Mouse (Mus musculus): ENCODE results near the gene Fosb. TPM values are rescaled to one million over a fixed set of nuclear protein-coding genes. Genes with fewer than 3 reads are reported as not detected.

Gene Fosb
- polyA plus RNA-seq, 1 experiment from 2014 or later, result not detected

- H3K9ac ChIP-seq (ENCODE audit: low read length), result no peak overlapping the region
- H3K9me3 ChIP-seq (ENCODE audit: control insufficient read depth, low read length), result 0 out of 2 replicates have a peak, but pooled peaks cover 3% of the 10 kb centered on the region
- H3K27ac ChIP-seq (replicated peaks; ENCODE audit: low read depth, low read length), result no peak overlapping the region
- H3K4me1 ChIP-seq (ENCODE audit: control insufficient read depth, insufficient read depth, low read length), result 0 out of 2 replicates have a peak, but pooled peaks cover 6% of the 10 kb centered on the region
- peaks cover 36% of the 10 kb centered on the region for H3K27me3 ChIP-seq (ENCODE audit: control insufficient read depth, insufficient read depth, low read length)
- DNase-seq (ENCODE audit: low spot score), result no peak
- WGBS, result 49% methylated on average over 4 of the region's 4 CpGs
- ATAC-seq (ENCODE audit: insufficient number of reproducible peaks, low FRiP score, low TSS enrichment, low read depth), result no peak
- no peak overlapping the region for H3K4me2 ChIP-seq (ENCODE audit: low read depth, severe bottlenecking)
- H3K4me3 ChIP-seq (ENCODE audit: low read depth, low read length), result no peak overlapping the region
- no peaks in the 10 kb centered on the region for H3K36me3 ChIP-seq (ENCODE audit: control insufficient read depth, insufficient read depth, low read length)
Observed at GRCm38 (mm10) chr7:19276253-19276652, 33.6 kb downstream of the Fosb start.

GRCm38 (mm10) chr7:19272173-19272764 lies 37.6 kb downstream of the Fosb start:
- Histone ChIP-seq H3K4me2 (ENCODE audit: low read depth, severe bottlenecking) (peak overlapping the region; percentile 99), H3K9me3 (ENCODE audit: control insufficient read depth, low read length) (no peaks in the 10 kb centered on the region), H3K27ac (replicated peaks; ENCODE audit: low read depth, low read length) (peak overlapping the region; percentile 63), H3K9ac (ENCODE audit: low read length) (peak overlapping the region; percentile 70), H3K4me3 (ENCODE audit: low read depth, low read length) (peak overlapping the region; percentile 89), H3K36me3 (ENCODE audit: control insufficient read depth, insufficient read depth, low read length) (no peaks in the 10 kb centered on the region), H3K4me1 (ENCODE audit: control insufficient read depth, insufficient read depth, low read length) (peaks cover 17% of the 10 kb centered on the region), H3K27me3 (ENCODE audit: control insufficient read depth, insufficient read depth, low read length) (no peaks in the 10 kb centered on the region)
- WGBS, result under 1% methylated on average over 36 of the region's 36 CpGs
- ATAC-seq (ENCODE audit: insufficient number of reproducible peaks, low FRiP score, low TSS enrichment, low read depth) (peak; percentile 74), DNase-seq (ENCODE audit: low spot score) (peak; percentile 88)

- WGBS, result under 1% methylated on average over 62 of the region's 62 CpGs
- peaks cover 19% of the 10 kb centered on the region for H3K4me1 ChIP-seq (ENCODE audit: control insufficient read depth, insufficient read depth, low read length)
- DNase-seq (ENCODE audit: low spot score), result peak; percentile 89
Observed at GRCm38 (mm10) chr7:19271238-19272172, 38.3 kb downstream of the Fosb start, which contains the start of gene Vasp. Gene Vasp (minus strand): TSS chr7:19271817.

GRCm38 (mm10) chr7:19270509-19271237 lies 39.2 kb downstream of the Fosb start:
- ATAC-seq (ENCODE audit: insufficient number of reproducible peaks, low FRiP score, low TSS enrichment, low read depth), result no peak
- peak overlapping the region; percentile 99 for H3K4me2 ChIP-seq (ENCODE audit: low read depth, severe bottlenecking)
- peak; percentile 52 for DNase-seq (ENCODE audit: low spot score)
- peaks cover 2% of the 10 kb centered on the region; the same call in 1 of the 2 replicates for H3K36me3 ChIP-seq (ENCODE audit: control insufficient read depth, insufficient read depth, low read length)
- peak overlapping the region; percentile 70 for H3K27ac ChIP-seq (replicated peaks; ENCODE audit: low read depth, low read length)
- H3K4me3 ChIP-seq (ENCODE audit: low read depth, low read length), result peak overlapping the region; percentile 89
- no peaks in the 10 kb centered on the region for H3K27me3 ChIP-seq (ENCODE audit: control insufficient read depth, insufficient read depth, low read length)
- H3K9ac ChIP-seq (ENCODE audit: low read length), result peak overlapping the region; percentile 70
- peaks cover 22% of the 10 kb centered on the region for H3K4me1 ChIP-seq (ENCODE audit: control insufficient read depth, insufficient read depth, low read length)
- WGBS, result 2% methylated on average over 19 of the region's 21 CpGs
- H3K9me3 ChIP-seq (ENCODE audit: control insufficient read depth, low read length), result no peaks in the 10 kb centered on the region

More at GRCm38 (mm10) chr7:19271238-19272172, 38.3 kb downstream of the Fosb start, which contains the start of gene Vasp:
- peak; percentile 39 for ATAC-seq (ENCODE audit: insufficient number of reproducible peaks, low FRiP score, low TSS enrichment, low read depth)
- H3K27me3 ChIP-seq (ENCODE audit: control insufficient read depth, insufficient read depth, low read length), result no peaks in the 10 kb centered on the region
- H3K27ac ChIP-seq (replicated peaks; ENCODE audit: low read depth, low read length), result peak within 1 kb of the TSS; percentile 70
- H3K9me3 ChIP-seq (ENCODE audit: control insufficient read depth, low read length), result no peaks in the 10 kb centered on the region
- peak within 1 kb of the TSS; percentile 70 for H3K9ac ChIP-seq (ENCODE audit: low read length)
- peak within 1 kb of the TSS; percentile 89 for H3K4me3 ChIP-seq (ENCODE audit: low read depth, low read length)
- no peaks in the 10 kb centered on the region for H3K36me3 ChIP-seq (ENCODE audit: control insufficient read depth, insufficient read depth, low read length)
- H3K4me2 ChIP-seq (ENCODE audit: low read depth, severe bottlenecking), result peak within 1 kb of the TSS; percentile 99

GRCm38 (mm10) chr7:19269721-19270441 lies 40.0 kb downstream of the Fosb start:
- H3K27ac ChIP-seq (replicated peaks; ENCODE audit: low read depth, low read length), result peak overlapping the region; percentile 70
- DNase-seq (ENCODE audit: low spot score) (peak; percentile 61), ATAC-seq (ENCODE audit: insufficient number of reproducible peaks, low FRiP score, low TSS enrichment, low read depth) (no peak)
- H3K9ac ChIP-seq (ENCODE audit: low read length), result peak overlapping the region; percentile 48
- WGBS, result under 1% methylated on average over 19 of the region's 19 CpGs
- H3K4me2 ChIP-seq (ENCODE audit: low read depth, severe bottlenecking), result peak overlapping the region; percentile 99
- H3K36me3 ChIP-seq (ENCODE audit: control insufficient read depth, insufficient read depth, low read length), result peaks cover 2% of the 10 kb centered on the region; the same call in 1 of the 2 replicates
- H3K4me3 ChIP-seq (ENCODE audit: low read depth, low read length), result peak overlapping the region; percentile 89
- H3K27me3 ChIP-seq (ENCODE audit: control insufficient read depth, insufficient read depth, low read length), result no peaks in the 10 kb centered on the region
- no peaks in the 10 kb centered on the region for H3K9me3 ChIP-seq (ENCODE audit: control insufficient read depth, low read length)
- H3K4me1 ChIP-seq (ENCODE audit: control insufficient read depth, insufficient read depth, low read length), result peaks cover 22% of the 10 kb centered on the region

GRCm38 (mm10) chr7:19268993-19269681 lies 40.7 kb downstream of the Fosb start:
- Histone ChIP-seq H3K9me3 (ENCODE audit: control insufficient read depth, low read length) (no peaks in the 10 kb centered on the region), H3K9ac (ENCODE audit: low read length) (peak overlapping the region; percentile 48), H3K4me2 (ENCODE audit: low read depth, severe bottlenecking) (peak overlapping the region; percentile 99), H3K36me3 (ENCODE audit: control insufficient read depth, insufficient read depth, low read length) (peaks cover 9% of the 10 kb centered on the region), H3K27me3 (ENCODE audit: control insufficient read depth, insufficient read depth, low read length) (no peaks in the 10 kb centered on the region), H3K27ac (replicated peaks; ENCODE audit: low read depth, low read length) (peak overlapping the region; percentile 70), H3K4me1 (ENCODE audit: control insufficient read depth, insufficient read depth, low read length) (peaks cover 22% of the 10 kb centered on the region), H3K4me3 (ENCODE audit: low read depth, low read length) (peak overlapping the region; percentile 89)
- 36% methylated on average over 10 of the region's 10 CpGs for WGBS
- no peak for DNase-seq (ENCODE audit: low spot score)
- ATAC-seq (ENCODE audit: insufficient number of reproducible peaks, low FRiP score, low TSS enrichment, low read depth), result no peak

- Histone ChIP-seq H3K9ac (ENCODE audit: low read length) (peak overlapping the region; percentile 22; the same call in 1 of the 2 replicates), H3K4me3 (ENCODE audit: low read depth, low read length) (0 out of 2 replicates have a peak overlapping the region, but pooled peaks have one; percentile 8), H3K36me3 (ENCODE audit: control insufficient read depth, insufficient read depth, low read length) (peaks cover 16% of the 10 kb centered on the region), H3K4me1 (ENCODE audit: control insufficient read depth, insufficient read depth, low read length) (peaks cover 22% of the 10 kb centered on the region), H3K9me3 (ENCODE audit: control insufficient read depth, low read length) (no peaks in the 10 kb centered on the region), H3K27me3 (ENCODE audit: control insufficient read depth, insufficient read depth, low read length) (no peaks in the 10 kb centered on the region), H3K27ac (replicated peaks; ENCODE audit: low read depth, low read length) (no peak overlapping the region), H3K4me2 (ENCODE audit: low read depth, severe bottlenecking) (no peak overlapping the region)
- ATAC-seq (ENCODE audit: insufficient number of reproducible peaks, low FRiP score, low TSS enrichment, low read depth), result no peak
- DNase-seq (ENCODE audit: low spot score), result no peak
- WGBS, result 73% methylated on average over 10 of the region's 10 CpGs
Observed at GRCm38 (mm10) chr7:19267051-19267450, 42.8 kb downstream of the Fosb start.
